Mouse (Mus musculus) cerebellum, adult 2 months (tissue): Measurements from ENCODE around the gene Pik3r5.
A peak's percentile ranks its signal among the peaks of the same experiment; 100 is the strongest.

Experiments
- CTCF ChIP-seq: fragments of 200-500 bp; IDR thresholded peaks from 2 replicates; pipeline ENCODE4 v1.5.1; 2011; ENCODE audit warnings: low read depth, mild to moderate bottlenecking, control low read depth, low read length, moderate library complexity, borderline replicate concordance; ENCODE audit not compliant: insufficient read depth
- POLR2A ChIP-seq: fragments of 200-500 bp; IDR thresholded peaks from 2 replicates; pipeline ENCODE4 v1.6.1; 2011; ENCODE audit warnings: low read length, control low read depth, borderline replicate concordance; ENCODE audit not compliant: insufficient read depth

GRCm38 (mm10) chr11:68431699-68432360 is at the start of gene Pik3r5:
- no peak for TF ChIP-seq POLR2A
- peak; percentile 36; the same call in 1 of the 2 replicates for TF ChIP-seq CTCF
